Mouse (Mus musculus): Measurements from ENCODE around the gene Cuedc2.

Gene Cuedc2

GRCm38 (mm10) chr19:46339287-46339971, 927 bp upstream of the Cuedc2 start:
- DNase-seq, result no peak

GRCm38 (mm10) chr19:46338942-46339286, 412 bp upstream of the Cuedc2 start:
- DNase-seq, result no peak

- no peak for DNase-seq
These were observed 677 bp downstream of the Cuedc2 start for GRCm38 (mm10) chr19:46337719-46338330.

- DNase-seq, result no peak
These were observed 4.6 kb downstream of the Cuedc2 start for GRCm38 (mm10) chr19:46333906-46334305.

GRCm38 (mm10) chr19:46332721-46333339, 5.7 kb downstream of the Cuedc2 start:
- DNase-seq, result no peak

- no peak for DNase-seq
These were observed 6.6 kb downstream of the Cuedc2 start for GRCm38 (mm10) chr19:46331936-46332335.

GRCm38 (mm10) chr19:46331326-46331725, 7.2 kb downstream of the Cuedc2 start:
- no peak for DNase-seq

GRCm38 (mm10) chr19:46330696-46331095, 7.8 kb downstream of the Cuedc2 start:
- DNase-seq, result no peak

GRCm38 (mm10) chr19:46329951-46330350, 8.6 kb downstream of the Cuedc2 start:
- peak; percentile 81 for DNase-seq

- peak; percentile 30 for DNase-seq
These were observed 9.4 kb downstream of the Cuedc2 start for GRCm38 (mm10) chr19:46329031-46329641.

GRCm38 (mm10) chr19:46328081-46329030, 10.1 kb downstream of the Cuedc2 start, which contains the start of gene Fbxl15:
Gene Fbxl15, plus strand, starts transcription at chr19:46328184.
- peak; percentile 98 for DNase-seq

GRCm38 (mm10) chr19:46327531-46328064, 10.9 kb downstream of the Cuedc2 start:
- DNase-seq, result no peak

- DNase-seq, result peak; percentile 68
These were observed 11.7 kb downstream of the Cuedc2 start, which contains the start of gene Psd for GRCm38 (mm10) chr19:46326756-46327305. Gene Psd, minus strand, starts transcription at chr19:46327156.

GRCm38 (mm10) chr19:46326019-46326755, 12.3 kb downstream of the Cuedc2 start:
- DNase-seq, result no peak

- DNase-seq, result no peak
These were observed 13.6 kb downstream of the Cuedc2 start for GRCm38 (mm10) chr19:46324918-46325317.

GRCm38 (mm10) chr19:46324366-46324765, 14.1 kb downstream of the Cuedc2 start:
- DNase-seq, result no peak

- no peak for DNase-seq
These were observed 14.8 kb downstream of the Cuedc2 start for GRCm38 (mm10) chr19:46323716-46324115.

GRCm38 (mm10) chr19:46322996-46323572, 15.4 kb downstream of the Cuedc2 start:
- DNase-seq, result no peak

- no peak for DNase-seq
These were observed 16.1 kb downstream of the Cuedc2 start for GRCm38 (mm10) chr19:46322144-46322995.
